Mouse (Mus musculus) gastrocnemius, adult 18-20 months (tissue): ENCODE results near the gene Foxs1. TPM values are rescaled to one million over a fixed set of nuclear protein-coding genes. Genes with fewer than 3 reads are reported as not detected.
A peak's percentile ranks its signal among the peaks of the same experiment; 100 is the strongest.

ENCODE experiments used
- DNase-seq: peaks from one replicate; pipeline ENCODE4 v3.0.0; 2021; ENCODE audit warnings: low spot score
- total RNA-seq, 2 experiments: library from RNA; stranded (reverse); gene quantifications; 2 replicates each; pipeline ENCODE4 v1.2.3; 2021

The Foxs1 gene
- total RNA-seq, 2 experiments from 2014 or later, result 0.75 to 1.8 TPM

DNA sequence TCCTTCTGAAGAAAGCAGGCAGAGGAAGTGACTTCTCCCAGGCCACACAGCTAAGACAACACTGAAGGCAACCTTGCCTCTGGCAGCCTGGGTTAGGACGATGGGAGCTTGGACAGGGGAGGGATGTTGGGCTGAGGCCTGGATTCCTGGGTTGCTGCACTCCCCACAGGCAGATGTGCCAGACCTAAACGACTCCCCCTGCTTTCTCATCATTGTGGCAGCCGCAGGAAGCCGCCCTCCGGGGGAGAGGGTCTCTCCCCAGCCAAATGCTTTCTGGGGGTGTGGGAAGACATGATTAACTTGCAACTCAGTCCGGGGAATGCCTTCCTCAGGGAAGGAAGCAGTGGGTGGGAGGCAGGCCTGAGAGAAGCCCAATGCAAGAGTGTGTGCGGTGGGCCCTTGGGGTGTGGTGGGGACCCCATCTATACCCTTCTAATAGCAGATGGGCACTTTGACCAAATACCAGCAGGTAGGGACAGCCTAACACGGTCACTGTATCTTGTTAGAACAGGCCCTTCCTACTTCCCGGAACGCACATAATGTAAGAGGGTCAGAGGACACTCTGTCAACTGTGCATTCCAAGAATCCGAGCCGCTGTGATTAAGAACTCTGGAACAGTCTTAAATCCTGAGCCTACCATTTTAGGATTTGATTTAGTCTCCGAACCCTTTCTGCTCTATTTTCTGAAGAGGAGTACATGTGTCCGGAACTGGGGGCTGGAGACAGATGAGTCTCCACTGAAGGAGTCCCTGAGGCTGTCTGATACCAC, 4.6 kb downstream of the Foxs1 start:
- DNase-seq, result no peak

DNA sequence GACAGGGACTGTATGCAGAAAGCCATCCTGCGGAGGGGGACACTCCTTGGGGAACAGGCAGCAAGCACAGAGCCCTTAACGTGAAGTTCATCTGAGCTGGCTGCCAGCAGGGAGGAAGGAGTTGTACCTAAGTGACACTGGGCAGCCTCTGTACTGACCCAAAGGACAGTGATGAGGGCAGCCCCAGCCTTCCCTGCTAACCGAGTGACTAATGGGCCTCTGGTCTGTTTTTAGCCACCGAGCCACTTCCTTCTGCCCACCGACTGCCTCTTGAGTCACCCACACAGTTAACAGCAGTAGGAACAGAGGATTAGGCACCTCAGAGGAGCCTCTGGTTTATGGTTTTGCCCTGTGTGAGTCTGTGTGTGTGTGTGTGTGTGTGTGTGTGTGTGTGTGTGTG, 5.6 kb downstream of the Foxs1 start:
- no peak for DNase-seq

DNA sequence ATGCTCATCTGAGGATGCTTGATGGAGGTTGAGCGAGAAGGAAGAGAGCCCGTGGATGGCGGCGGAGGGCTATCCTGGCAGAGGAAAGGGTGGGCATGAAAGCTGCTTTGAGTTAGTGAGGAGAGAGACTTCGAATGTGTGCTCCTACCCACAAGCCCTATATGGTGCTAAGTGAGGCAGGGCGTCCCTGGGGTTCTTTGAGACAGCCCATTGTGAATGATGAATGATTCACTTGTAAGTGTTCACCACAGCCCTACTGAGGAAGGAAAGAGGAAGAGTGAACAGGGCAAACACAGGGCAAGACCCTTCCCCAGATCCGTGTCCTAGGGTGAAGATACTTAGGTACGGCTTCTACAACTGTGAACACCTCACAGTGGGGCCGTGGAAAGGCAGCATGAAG, 6.1 kb downstream of the Foxs1 start:
- no peak for DNase-seq

DNA sequence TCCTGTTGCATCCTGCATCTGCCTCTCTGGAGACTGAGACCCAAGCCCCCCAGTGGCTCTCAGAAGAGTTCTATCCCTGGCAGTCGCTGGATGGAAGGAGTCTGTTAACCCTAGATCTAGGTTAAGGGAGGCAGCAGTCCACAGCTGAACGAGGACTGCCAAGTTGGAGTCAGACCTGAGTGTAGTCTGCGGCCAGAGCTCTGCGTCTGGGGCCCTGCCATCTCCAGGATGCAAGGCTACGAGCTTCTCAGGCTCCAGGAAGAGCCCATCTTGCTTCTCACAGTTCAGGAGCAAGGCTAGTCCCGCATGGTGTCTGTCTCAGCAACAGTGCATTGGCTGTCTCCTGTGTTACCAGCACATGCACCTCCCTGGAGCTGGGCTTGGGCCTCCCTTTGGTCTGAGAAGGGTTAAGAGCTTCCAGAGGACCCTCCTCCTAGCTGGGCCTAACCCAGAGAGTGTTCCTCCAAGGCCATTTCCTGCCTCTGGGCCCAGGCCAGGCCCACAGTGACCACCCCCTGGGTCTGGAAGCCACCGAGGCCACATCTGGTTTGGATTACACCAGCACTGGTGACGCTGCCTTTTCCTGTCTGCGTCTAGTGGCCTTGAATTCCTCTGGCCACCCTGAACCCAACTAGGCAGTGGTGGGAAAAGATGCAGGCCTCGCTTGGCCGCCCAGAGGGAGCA, 7.7 kb downstream of the Foxs1 start:
- DNase-seq, result peak; percentile 84

DNA sequence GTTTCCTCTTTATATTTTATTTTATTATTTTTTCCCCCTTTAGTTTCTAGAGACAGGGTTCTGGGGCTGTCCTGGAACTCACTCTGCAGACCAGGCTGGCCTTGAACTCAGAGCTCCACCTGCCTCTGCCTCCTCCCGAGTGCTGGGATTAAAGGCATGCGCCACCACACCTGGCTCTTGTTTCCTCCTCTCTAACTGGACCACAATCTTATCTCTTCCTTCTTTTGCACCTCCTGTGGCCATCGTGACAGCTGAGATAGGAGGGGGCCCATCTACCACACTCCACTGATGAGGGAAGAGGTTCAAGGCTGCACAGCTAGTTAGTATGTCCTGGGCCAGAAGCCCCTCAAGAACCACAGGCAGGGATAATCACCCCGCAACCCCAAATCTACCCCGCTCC, 8.5 kb downstream of the Foxs1 start:
- DNase-seq, result no peak

DNA sequence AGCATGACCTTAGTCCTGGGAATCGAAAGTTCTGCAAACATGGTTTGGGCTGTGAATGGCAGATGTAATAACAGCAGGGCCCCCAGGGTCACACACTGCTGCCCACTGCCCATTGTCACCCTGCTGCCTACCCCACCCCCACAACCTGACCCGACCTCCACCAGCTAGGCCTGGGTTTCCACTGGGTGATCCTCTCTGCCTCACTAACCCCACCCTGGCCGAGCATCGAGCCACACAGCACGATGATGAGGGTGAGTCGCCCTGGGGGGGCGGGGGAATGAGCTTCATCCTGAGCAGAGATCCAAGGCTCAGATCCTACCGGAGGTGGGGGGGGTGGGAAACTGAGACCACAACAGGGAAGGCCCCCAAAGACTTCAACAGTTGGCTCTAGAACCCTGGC, 8.9 kb downstream of the Foxs1 start:
- no peak for DNase-seq

DNA sequence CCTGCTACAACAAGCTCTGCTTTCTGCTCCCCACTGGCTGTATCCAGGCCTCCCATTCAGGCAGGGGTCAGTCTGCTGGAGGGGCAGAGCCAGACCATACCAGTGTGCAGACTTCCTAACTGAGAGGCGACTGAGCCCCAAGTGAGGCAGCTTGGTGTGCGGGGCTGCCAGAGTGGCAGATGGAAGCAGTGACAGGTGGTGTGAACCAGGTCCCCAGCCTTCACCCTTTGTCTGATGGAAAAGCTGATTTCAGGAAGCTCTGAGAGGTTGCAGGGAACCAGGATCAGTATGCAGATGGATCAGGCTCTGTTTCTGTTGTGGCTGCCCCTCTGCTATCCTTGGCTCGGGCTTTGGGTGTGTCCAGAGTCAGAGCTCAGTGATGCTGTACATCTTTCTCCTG, 9.4 kb downstream of the Foxs1 start:
- no peak for DNase-seq

DNA sequence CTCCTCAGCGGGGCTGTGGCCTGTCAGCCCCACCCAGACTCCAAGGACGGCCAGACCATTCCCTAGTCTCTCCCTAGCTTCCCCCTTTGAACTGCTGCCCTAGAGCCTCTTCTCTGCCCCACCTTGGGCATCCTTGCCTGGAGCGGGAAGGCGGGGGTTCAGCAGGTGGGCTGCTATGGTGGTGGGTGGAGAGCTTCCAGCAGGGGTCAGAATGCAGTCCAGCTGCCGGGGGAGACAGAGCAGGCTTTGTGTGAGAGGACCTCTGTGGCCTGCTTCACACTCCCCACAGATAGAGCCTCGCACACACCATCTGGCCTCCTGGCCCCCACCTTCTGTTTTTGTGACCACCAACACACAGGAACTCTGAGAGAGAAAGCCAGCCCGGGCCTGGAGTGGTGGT, 10.6 kb downstream of the Foxs1 start:
- DNase-seq, result no peak

DNA sequence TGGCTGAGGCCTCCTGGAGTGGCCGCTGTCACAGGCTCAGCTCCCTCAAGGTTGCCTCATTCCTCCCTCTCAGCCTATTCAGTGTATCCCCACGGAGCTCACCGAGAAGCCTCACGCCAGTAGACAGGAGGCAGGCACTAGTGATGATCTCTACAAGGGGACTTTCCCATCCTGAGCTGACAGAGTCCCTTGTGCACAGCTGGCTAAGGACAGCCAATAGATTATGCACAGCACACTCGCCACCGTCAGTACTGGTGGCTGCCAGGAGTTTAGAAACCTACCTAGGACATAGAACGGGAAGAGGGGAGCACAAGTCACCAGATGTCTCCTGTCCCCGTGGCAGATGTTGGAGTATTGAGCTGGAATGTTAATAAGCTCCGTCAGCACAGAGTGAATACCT, 15.3 kb downstream of the Foxs1 start:
- DNase-seq, result no peak

DNA sequence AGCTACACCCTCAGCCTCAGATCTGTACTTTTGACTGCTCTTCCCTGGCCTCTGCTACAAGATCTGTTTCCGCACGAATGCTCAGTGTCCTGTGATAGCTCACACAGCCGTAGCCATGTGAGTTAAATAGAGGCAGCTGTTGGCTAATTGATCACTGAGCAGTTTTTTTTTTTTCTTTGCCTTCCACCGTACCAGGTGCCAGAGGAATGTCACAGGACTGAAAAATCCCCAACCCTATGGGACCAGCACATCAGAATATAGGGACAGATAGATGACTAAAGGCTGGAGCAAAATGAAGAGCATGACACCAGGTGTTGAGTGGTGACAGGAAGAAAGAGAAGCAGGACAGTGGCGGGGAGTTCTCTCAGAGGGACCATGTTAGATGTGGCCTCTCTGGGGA, 16.9 kb downstream of the Foxs1 start:
- DNase-seq, result no peak

DNA sequence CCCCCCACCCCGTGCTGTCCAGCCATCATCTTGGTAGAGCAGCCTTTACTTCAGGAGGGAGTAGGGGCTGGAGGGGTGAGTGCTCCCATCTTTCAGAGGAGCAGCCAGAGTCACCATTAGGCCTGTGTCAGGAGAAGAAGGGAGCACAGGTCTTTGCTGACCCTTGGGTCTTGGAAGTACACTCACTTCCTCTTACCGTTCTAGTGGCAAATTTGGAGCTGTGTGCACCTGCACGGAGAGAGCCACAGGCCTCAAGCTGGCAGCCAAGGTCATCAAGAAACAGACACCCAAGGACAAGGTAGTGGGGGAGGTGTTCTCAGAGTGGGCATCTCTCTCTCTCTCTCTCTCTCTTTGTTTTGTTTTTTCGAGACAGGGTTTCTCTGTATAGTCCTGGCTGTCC, 17.6 kb downstream of the Foxs1 start:
- DNase-seq, result no peak

DNA sequence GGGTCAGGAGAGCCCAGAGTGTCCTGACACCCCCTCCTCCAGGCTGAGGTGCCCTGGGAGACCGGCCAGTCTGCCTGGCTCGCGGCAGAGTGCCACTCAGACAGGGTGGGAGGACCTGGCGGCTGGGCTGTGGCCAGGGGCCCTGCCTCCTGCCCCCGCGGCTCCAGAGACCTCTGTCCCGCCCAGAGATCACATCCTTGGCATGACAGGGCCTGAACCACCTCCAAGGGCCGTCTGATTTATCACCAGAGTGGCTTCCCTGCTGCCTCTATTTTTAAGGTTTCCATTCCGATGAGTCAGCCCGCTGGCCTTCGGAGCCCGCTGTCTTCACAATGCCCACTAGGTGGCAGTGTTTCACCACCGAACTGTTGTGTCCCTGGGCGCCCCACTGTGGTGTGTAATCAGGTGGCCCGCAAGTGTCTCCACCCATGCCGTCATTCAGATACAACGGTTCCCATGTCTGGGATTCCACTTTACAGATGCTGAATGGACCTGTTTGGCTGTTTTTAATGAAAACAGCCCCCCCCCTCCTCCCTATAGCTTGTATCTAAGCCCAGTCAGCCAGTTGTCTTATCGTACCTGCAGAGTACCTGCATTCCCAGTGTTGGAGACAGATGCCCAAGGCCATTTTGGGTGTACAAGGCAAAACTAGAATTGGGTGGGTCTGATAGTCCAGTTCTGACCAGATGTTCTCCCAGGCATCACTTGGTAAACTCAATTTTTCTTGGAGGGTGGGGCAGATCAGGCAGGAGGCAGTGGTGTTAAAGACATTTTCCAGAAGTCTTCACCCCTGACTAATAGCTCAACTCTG, 18.5 kb downstream of the Foxs1 start:
- DNase-seq, result peak; percentile 95

DNA sequence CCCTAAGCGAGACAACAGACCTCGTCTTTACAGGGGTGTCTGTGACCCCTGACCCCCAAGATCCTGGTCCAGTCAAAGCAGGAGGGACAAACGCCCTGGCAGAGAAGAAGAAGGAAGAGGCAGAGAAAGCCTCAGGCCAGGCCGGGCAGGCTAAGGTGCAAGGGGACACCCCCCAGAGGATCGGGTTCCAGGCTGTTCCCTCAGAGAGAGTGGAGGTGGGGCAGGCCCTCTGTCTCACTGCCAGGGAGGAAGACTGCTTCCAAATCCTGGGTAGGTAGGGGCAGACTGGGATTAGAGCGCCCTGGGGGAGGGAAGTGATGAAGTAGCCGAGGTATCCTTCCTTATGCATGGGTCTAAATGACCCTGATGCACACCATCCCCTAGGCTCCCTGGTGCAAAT, 19.5 kb downstream of the Foxs1 start:
- peak; percentile 86 for DNase-seq

DNA sequence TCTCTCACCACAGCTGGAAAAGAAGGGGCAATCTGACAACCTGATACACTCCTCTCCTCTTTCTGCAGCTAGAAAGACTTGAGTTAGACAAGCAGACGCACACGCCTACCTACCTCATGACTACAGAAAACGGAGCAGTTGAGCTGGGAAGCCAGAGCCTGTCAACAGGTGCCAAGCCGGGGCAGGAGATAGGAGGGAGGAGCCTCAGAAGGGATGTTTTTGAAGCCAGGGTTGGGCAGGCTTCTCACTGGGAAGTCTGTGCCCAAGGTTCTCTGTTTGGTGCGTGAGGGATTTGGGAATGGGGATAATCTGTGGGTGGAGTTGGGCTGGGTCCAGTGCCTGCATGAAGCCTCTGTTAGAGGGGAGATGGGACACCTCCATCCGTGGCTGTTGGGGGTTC, 21.6 kb downstream of the Foxs1 start:
- DNase-seq, result peak; percentile 69

DNA sequence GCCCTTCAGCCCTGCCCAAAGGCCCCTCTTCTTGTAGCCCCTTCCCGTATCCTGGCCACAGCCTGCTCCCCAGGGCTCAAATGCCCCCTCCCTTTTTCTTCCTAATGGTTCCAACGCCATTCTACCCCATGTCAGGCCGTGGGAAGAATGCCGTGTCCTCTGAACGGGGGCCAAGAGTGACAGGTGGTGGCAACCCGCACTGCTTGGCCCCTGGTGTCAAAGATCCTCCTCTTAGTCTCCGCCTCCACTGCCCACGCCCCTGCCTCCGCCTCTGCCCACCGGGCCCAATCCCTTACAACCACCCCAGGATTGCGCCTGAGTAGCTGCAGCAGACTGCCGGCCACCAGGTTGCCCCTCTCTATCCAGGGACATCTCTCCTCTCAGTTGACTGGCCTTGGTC, 22.0 kb downstream of the Foxs1 start, which contains the start of gene Mylk2:
Mylk2 (plus strand) TSS at position 322 of the 400 bp plus-strand sequence.
- peak; percentile 92 for DNase-seq

DNA sequence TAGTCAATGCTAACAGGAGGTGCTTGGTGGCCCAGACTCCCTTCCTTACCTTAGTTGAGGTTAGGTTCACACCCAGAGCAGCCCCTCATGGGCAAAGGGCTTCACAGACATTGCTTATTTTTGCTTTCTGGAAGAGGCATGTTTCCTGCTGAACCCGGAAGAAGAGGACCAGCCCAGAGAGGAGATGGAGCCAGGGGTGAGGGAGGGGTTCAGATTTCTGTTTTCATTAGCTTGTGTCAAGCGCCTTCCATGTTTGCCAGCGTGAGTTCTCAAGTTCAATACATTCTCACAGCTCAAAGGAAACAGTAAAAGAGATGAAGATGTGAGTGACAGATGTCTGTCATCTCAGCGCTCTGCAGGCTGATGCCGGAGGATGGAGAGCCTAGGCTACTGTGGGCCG, 23.2 kb downstream of the Foxs1 start:
- peak; percentile 61 for DNase-seq

DNA sequence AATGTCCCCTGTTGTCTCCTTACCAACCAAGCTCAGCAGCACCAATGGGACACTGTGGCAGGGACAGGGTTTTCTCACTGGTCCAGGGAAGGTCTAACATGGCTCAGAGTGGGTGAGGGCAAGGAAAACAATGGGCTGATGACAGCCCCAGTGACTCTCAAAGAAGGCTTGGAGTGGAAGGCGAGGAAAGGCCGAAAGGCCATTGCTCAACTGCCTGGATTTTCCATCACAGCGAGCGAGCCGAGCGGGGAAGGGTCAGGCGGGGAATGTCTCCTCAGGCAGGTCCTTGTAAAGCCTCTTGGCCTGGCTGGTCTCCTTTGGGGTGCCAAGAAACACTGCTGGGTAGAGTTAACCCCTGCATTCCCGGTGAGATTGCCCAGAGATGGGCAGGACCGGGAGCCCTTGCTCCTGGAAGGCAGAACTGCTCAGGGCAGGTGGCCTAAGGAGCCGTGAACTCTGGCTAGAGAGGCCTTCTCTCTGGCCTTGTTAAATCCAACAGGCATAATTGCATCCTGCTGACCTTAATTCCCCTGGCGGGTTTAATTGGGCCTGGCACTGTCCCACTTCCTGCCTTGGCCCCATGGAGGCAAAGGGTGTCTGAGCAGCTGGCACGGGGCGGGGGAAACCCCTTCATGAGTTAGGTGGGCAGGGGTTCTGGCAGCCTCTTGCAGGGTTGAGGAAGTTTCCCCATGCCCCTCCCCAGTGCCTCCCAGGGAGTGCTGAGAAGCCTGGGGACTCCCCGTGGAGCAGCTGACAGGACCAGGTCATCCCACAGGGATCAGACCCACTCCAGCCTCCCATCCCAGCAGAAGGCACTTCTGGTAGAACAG, 25.7 kb downstream of the Foxs1 start:
- DNase-seq, result peak; percentile 61

DNA sequence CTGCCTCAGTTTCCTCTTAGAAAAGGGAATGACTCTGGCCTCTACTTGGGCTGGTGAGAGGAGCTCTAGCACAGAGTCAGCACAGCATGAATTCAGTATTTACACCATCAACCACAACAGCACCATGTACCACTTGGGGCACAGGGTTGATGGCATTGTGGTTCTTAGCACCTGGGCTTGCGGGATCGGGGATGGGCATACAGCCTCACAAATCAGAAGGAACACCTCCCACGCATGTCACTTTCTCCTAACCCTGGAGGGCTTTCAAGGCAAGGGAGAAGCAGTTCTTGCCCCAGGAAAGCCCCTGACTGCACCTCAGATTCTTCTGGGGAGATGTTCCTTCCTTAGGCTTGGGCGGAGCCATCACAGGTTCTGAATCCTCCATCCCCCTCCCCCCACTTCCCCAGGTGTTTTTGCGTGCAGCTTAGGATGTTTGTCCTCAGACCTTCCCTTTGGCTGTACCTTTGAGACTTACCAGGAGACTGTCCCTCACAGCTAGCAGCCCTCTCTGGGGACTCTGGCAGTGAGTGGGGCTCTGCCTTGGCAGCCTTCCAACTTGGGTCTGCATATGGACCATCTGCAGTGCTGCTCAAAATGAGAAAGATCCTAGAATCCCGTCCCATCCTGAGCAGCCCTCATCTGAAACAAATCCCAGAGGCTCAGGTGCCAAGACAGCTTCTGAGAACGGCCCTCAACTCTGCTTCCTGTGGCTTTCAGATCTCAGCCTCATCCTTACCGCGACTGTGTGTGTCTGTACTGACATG, 26.6 kb downstream of the Foxs1 start:
- DNase-seq, result no peak

DNA sequence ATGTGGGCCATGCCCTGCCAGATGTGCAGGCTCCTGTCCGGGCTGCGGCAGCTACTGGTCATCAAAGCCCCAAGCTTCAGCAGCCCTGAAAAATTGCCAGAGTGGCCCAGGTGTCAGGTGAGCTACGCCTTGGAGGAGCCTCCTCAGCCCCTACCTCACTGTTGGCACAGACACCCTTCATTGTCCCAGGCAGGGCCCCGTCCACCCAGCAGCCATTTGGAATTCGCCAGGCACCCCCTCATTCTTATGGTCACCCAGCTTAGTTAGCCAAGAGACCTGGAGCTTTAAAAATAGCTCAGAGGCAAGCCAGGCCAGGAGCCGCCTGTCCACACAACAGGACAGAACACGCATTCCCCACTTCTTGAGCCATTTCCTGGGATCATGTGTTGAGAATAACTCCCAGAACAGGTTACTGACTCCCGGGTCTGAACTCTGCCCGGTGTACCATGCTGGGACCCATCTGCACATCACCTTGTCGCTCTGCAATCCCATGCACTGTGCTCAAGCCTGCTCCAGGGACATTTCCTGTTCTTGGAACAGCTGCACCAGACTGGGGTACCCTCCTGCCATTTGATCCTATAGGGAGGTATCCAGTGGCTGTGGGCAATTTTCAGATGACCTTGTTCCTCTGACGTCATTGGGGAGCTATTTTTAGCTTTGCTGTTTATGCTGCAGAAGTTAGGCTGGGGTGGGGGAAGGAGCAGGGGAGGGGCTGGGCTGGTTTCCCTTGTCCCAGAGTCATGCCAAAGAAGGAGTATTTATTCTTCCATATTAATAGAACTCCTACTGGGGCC, 27.8 kb downstream of the Foxs1 start:
- DNase-seq, result peak; percentile 87

DNA sequence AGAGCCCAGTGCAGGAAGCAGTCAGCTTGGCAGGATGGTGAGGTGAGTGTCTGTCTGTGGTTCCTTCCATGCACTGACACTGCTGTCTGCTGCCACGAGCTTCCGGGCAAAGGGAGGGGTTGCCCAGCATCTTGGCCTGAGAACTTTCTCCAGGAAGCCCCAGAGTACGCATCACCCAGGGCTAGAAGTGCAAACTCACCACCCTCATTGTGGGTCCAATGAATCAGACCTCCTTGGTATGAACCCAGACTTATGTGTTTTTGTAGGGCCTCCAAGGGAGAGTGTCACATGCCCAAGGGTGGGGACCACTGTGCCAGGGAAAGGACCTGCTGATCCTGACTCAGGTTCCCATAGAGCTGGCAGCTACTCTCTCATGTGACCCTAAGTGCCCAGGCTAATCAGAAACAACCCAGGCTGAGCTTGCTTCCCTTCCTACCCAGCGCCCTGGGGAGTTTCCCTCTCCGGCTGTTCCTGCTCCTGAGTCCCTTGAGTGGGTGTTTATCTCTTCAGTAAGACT, 28.8 kb downstream of the Foxs1 start:
- peak; percentile 87 for DNase-seq
